Mouse (Mus musculus): ENCODE measurements at regions not wholly inside any gene's neighbourhood (a gene's known extent, or its start where the extent isn't known, plus 50 kb on each side); places are given as distances from the start of the nearest gene placed in this dataset.
A peak's percentile ranks its signal among the peaks of the same experiment; 100 is the strongest.

DNA sequence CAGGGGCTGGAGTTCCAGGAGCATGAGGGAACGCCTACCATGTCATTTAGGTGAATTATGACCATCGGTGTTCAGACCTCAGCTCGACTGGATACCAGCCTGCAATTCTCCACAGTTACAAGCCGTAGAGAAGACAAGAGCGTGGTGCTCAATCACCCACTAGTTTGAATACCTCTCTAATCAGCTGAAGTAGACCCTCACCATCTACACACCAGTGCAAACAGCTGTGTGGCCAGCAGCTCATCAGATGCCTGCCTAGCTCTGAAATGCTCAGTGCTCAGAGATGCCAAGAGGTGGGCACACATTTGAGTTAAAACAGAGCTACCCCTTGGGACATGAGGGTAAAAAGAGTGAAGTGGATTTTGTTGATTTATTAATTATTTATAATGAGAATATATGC is 660.2 kb downstream of the Magi1 start:
- DNase-seq (ENCODE audit: inconsistent ontology term): no peak

DNA sequence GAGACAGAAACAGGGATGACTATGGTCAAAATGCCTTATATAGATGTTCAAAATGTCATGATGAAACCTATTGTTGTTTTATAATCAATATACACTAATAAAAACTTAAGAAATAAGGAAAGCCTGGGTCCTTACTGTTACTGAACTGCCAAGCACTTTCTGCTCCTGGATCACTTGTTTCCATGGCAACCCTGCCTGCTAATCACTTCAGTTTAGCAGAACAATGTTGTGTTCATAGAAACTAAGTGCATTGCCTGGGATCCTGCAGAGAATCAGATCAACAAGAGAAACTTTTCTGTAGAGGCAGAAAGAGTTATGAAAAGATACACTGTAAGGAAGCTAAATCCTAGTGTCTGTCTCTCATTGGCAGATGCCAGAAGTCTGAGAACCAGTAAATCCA is 666.8 kb downstream of the Magi1 start:
- DNase-seq (ENCODE audit: inconsistent ontology term): no peak

DNA sequence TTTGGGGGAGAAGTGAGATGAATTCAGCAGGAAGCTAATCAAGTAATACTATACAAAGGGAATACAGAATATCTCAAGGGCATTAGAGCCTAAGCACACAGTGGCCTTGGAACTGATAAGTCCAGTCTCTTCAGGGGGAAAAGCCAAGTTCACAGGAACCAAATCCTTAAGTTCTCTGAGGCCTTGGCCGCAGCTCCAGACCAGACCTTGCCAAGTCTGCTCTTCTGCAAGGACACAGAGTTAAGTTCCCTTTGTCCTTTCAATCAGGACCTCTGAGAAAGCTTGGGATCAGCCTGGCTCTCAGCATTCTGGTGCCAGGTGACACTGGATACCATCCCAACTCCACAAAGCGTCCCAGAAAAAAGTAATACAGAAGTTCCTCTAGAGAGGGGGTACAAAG is 657.1 kb upstream of the Adamts9 start:
- DNase-seq (ENCODE audit: inconsistent ontology term): no peak

DNA sequence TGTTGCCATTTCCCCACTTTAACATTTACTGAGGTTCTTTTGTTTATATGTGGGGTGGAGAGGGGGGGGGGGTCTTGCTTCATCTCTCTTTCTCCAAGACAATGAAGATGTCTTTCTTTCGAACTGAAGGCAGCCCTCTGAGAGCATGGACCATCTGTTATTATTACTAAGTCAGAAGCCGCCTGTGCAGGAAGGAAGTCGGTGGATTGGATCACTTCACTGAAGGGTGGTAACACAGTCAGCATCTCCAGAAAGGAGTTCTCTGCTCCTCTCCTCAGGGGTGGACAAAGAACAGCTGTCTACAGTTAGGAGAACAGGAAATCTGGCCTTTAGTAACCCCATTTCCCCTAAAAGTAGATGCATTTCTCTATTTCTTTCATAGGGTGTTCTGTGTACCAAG is 656.1 kb upstream of the Adamts9 start:
- no peak for DNase-seq (ENCODE audit: inconsistent ontology term)

DNA sequence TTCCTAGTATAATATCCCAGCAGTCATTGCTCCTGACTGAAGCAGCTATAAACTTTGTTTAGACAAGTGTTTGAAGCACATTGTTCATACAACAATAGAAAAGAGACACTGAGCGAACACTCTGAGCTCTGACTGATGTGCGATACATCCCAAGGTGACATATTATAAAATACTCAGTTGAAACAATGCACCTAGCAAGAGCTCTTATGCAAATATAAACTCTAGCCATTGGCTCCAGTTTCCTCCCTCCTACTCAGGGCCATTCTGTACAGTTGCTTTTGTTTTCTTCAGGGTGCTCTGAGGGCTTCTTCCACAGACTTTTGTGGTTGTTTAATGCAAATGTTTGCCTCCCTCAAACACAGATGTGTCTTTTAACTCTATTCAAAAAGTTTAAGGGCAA is 646.6 kb upstream of the Adamts9 start:
- no peak for DNase-seq (ENCODE audit: inconsistent ontology term)

DNA sequence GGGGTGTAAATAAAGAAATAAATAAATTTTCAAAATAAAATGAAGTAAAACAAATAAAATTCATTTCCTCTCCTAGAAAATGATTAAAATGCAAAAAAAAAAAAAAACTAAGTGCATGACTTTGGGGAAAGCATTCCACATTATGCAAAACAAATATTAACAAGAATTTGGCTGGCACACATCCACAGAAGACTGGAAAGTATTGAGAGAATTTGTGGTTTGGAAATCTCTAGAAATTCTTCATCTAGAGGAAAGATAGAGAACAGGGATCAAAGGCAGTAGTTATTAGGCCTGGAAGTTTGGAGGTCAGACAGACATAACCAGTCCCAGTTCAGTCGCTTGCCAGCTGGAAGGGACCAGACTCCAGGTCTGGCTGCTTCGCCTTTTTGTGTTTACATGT is 643.6 kb upstream of the Adamts9 start:
- DNase-seq (ENCODE audit: inconsistent ontology term): peak; percentile 93

DNA sequence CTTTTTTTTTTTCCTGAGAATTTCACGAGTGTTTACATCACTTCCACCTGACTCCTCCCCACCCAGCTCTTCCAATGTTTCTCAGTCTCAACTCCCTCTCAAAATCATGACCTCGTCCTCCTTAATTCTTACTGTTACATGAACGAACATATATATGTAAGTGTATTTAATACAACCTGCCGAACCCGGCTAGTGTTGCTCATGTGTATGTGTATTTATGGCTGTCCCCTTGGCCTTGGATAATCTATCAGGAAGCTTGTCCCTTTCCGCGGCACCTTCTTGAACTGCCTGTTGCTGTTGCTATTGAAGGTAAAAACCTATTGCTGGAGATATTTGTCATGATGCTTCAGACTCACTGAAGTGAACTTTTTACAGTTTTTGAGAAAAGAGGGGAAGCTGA is 637.8 kb upstream of the Adamts9 start:
- no peak for DNase-seq (ENCODE audit: inconsistent ontology term)

DNA sequence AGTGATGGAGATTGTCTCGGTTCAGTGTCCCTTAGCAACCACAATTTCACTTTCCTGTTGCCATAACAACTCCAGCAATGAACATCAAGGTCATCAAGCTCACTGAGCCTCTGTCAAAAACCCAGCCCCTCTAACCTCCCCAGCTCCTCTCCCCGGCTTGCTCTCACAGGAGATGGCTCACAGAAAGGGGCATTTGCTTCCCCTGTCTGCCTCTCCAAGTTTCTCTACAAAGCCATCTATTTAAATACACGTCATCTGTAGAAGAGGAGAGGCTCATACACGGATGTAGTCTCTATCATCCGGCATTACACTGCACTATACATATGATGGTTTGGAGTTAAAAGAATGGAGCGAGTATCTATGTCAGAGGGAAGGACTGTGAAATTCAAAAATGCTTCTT is 637.4 kb upstream of the Adamts9 start:
- no peak for DNase-seq (ENCODE audit: inconsistent ontology term)

DNA sequence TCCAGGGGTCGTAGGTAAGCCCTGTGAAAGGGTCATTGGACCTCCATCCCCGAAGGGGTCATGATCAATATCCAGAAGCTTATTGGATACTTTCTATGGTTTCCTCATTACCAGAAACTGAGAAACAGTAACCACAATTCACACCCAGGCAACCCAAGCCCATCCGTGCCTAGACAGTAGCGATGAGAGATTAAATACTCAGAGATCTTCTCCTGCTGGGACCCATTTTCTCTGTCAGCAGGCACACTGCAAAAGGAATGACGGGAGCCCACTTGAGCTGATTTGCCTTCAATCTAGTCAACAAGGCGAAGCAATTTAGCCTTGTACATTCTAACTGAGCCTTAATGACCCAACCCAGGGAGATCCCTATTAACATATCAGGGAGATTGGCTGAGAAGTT is 632.0 kb upstream of the Adamts9 start:
- DNase-seq (ENCODE audit: inconsistent ontology term): no peak

DNA sequence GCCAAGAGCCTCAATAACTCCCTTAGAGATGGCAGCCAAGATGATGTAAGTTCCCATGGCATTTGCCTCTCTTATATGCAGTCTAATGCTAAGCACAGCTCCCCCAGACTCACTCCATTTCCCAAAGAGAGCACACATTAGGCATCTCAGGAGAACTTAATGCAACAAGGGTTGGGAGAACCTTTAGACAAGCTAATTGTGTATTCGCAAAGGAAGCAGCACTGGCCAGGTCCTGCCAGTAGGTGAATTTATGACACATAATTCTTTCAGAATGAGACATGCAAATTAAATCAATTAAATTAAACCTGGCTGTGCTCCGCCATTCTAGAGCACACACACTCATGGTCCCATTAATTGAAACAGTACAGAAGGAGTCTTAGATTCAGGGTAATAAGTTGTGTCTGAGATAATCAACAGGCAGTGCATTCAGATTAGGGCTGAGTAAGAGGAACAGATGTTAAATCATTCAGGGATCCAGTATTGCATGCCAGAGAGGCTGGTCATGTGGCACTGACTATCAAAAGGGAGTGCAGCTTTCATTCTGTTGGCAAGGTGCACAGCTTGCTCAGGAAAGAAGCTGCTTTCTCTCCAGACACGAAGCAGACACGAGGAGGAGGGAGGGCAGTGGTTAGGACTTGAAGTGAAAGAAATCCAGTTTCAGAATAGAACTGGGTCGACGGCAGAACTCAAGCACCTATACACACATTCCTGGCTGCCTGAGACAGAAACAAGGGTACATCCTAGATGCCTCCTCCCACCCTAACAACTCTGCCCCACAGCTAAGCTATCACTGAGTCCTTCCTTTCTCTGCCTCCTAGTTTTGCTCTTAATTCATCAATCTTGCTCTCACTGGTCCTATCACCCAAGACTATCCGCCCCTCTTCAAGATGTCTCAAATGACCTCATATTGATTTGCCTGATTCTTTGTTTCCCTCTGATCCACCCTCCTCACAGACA is 630.7 kb upstream of the Adamts9 start:
- peak; percentile 82 for DNase-seq (ENCODE audit: inconsistent ontology term)

DNA sequence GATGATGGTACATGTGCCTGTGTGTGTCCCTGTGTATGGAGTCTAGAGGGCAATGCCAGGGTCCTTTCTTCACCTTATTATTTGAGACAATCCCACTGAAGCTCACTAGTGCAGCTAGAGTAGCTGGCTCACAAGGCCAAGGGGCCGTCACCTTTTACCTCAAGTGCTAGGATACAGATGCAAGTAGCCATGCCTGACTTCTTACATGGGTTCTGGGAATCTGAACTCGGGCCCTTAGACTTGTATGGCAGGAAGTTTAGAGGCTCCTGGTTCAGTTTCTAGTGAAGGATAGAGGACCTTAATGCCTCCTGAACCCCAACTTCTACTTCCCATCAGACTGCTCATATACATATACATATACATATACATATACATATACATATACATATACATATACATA is 626.6 kb upstream of the Adamts9 start:
- no peak for DNase-seq (ENCODE audit: inconsistent ontology term)

DNA sequence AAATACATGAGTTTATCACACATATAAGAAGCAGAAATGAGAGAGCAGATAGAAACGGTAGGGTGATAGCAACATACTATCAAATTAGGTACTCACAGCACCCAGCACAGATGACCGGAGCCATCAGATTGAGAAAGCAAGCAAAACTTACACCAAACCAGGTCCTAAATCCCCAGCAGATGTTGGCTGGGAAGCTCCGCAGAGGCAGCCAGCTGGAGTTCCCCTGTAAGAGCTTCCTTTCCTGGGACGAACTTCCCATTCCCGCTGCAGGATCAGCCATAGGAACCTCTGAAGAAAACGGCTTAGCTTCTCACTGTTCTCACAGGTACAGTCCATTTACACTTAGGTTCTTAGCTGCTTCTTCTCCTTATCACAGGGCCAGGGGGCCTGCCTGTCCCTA is 625.9 kb upstream of the Adamts9 start:
- no peak for DNase-seq (ENCODE audit: inconsistent ontology term)

DNA sequence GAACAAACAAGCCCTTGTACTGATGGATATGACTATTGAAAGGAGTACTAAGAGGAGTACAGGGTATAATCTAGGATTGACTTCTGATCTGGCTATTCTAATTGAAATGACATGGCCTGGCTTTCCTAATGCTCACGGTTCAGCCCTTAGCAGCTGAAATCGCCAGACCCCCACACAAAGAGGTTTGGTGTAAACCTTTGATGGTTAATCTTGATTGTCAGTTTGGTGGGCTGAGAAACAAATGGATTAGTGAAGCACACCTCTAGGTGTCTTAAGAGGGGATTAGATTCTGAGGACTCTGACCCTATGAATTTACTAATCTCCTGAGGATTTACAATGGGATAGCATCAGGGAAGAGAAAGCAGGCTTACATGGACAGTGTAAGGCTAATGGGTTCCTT is 623.4 kb upstream of the Adamts9 start:
- DNase-seq (ENCODE audit: inconsistent ontology term): no peak

DNA sequence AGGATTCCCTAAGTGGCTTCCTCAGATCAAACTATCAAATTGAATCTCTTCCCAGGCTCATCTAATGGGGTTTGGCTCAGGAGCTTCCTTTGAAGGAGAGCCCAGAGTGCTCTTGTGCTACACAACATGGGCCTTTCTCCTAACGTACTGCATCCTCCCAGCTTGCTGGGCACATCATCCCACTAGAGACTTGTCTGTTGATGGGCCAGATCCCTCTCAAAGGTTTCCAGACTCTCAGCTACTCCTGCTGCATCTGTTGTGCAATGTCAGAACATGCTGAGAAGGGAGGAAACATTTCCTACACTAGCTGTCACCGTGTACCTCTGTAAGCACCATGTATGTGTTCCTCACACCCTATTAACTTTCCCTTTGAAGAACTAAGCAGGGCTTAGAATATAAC is 605.0 kb upstream of the Adamts9 start:
- DNase-seq (ENCODE audit: inconsistent ontology term): no peak

DNA sequence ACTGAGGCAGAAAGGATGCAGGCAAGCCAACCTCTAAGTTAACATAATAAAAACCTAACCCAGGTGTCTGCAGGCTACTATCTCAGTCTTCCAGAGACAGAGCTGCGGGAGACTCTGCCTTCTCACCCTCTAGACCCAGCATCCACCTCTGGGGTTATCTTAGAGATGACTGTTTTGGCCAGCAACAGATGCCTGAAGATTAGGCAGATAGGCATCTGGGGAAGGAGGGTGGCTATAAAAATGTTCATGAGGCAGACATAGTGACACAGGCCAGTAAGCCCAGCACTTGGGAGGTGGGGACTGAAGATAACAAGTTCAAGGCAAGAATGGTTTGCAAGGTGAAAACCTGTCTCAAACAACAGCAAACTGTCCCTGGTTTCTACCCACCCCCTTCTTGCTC is 601.0 kb upstream of the Adamts9 start:
- peak; percentile 5 for DNase-seq (ENCODE audit: inconsistent ontology term)

DNA sequence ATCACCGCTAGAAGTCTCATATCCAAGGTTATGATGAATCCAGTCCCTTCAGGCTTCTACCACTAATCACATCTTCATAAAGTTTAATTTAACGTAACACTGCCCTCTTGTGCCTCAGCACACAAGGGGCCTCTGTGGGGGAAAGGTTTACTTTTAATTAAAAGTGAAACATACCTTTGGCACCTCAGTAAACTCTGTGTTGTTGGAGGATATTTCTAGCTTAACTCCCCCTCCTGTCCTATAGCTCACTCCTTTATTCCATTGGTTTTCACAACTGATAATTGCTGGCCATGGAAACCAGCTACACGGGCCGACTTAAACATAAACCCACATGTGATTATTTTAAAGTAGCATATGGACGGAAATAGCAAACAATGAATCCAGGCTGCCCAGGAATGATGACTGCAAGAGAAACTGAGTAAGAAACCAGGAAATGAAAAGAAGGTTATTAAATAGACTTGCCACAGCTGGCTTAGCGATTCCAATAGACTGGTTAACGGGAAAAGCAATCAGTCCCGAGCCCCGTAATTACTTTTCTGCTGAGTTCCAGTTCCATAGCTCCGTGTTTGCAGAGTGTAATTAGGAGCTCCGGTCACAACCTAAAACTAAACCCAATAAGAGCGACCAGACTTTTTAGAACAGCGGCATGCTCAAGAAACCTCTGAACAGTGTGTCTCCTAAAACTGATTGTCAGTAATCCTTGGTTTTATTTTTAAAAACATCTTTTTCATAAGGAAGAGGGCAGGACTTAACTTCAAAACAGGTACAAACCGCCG is 600.2 kb upstream of the Adamts9 start:
- peak; percentile 39 for DNase-seq (ENCODE audit: inconsistent ontology term)

DNA sequence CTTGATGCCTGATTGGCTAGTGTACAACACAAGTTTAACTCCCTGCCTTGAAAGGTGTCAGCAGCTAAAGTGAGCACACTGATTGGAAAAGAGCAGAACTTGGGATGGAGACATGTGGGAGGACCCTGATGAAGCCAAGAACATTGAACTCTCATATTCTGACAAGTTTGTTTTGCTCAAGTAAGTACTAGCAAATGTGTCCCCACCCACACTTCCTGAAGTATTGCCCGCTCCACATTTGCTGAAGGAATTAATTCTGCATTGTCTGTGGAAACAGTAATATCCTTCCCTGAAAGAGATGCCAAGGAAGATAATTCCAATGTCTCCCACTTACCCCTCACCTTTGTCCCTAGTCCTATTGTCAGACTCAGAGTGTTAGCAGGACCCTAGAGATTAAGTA is 596.3 kb upstream of the Adamts9 start:
- no peak for DNase-seq (ENCODE audit: inconsistent ontology term)

DNA sequence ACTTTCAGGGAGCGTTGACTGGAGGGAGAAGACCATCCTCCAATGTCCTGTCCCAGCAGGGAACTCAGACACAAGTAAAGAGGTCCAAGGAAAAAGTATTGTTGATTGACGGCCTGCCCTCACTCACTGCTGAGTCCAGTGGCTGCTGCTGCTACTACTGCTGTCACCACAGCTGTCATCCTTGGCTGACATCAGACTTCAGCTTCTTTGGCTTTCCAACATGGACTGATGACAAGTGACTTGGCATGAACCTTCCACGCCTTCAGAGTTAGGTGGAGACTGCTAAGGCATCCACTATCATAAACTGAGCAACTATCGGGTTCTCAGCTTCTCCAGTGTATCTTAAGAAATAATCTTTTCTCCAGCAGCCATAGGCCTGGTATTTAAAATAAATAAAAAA is 595.9 kb upstream of the Adamts9 start:
- no peak for DNase-seq (ENCODE audit: inconsistent ontology term)

DNA sequence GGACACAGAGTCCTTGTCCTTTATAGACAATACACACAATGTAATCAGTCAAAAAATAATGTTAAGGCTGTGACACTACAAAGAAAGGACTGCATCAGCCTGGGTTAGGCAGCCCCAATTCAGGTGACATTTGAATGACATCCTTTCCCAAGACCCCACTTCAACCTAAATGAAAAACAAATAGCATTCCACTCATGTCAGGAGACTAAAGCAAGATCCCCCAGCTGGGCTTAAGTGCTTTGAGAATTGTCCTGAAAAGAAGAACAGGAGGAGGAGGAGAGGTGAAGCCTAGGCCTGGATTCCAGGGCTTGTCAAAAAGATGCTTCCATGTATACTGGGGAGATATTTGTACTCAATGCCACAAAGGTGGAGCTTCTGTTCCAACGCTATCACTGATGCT is 594.7 kb upstream of the Adamts9 start:
- DNase-seq (ENCODE audit: inconsistent ontology term): no peak

DNA sequence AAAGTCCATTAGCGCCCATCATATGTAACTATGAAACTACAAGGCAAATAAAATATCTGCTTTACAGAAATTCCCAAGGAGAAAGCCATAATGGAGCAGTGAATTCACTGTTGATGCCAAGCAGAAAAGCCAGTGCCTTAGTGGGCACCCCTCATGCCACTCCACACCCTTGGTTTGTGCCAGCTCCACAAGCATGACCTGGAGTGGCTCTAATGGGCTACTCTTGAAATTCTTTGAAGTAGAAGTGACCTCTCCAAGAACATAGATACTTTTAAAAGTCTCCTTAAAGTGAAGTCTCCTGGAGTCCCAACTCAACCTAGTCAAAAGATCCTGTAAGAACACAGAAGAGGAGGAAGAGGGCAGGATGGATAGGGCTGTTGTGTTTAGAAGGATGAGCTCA is 593.8 kb upstream of the Adamts9 start:
- DNase-seq (ENCODE audit: inconsistent ontology term): no peak

DNA sequence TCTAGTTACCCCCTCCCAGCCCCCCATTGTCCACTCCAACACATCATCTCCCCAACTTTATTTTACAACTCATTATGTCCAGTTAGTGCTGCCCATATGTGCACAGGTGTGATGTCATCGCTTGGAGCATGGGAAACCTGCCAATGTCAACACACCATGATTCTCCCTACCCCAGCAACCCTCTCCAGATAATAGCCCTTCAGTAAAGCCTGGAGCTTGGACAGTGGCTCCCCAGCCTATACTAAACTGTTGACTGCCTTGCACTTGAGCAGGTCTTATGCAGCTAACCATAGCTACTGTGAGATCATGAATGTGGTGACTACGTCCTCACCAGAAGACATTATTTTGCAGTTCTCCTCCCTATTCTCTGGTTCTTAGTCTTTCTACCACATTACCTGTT is 570.5 kb upstream of the Adamts9 start:
- DNase-seq (ENCODE audit: inconsistent ontology term): no peak

DNA sequence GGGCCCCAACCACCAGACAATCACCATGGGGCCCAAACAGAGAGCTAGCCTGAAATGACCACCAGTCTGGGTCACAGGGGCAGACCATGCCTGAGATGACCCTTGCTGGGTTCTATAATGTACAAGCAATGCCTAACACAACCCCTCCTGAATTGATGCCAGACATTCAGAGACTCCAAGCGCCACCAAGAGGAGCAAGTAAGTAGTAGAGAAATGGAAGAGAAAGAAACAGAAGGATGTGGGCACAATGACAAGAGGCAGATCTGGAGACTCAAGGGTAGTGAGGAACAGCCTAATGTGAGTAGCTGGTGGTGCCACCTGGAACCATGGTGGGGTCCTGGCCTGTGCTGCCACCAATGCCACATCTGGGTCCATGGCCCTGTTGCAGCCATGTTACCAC is 566.6 kb upstream of the Adamts9 start:
- no peak for DNase-seq (ENCODE audit: inconsistent ontology term)

DNA sequence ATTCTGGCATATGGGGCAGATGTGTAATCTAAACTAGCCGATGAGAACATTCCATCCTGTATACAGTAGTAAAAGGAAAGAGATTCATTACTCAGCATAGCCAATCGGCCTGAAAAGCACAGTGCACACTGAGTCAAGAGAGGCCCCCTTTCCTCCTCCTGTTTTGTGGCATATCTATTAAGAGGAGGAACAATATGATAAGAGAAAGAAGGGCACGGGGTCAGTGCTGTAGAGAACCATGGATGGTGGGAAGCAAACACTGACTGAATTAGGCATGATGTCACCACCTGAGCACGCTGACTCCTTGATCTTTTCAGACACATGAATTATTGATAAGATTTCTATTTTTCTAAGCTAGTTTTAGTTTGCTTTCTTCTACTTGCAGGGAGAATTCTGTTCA is 554.5 kb upstream of the Adamts9 start:
- no peak for DNase-seq (ENCODE audit: inconsistent ontology term)

All from Muller cell, postnatal 12 days (primary cell).